Mouse (Mus musculus) left cerebral cortex, adult 8-10 months (tissue): ENCODE measurements at regions not wholly inside any gene's neighbourhood (a gene's known extent, or its start where the extent isn't known, plus 50 kb on each side); places are given as distances from the start of the nearest gene placed in this dataset.

Experiments
- DNase-seq, 2 experiments: peaks; one replicate each; pipeline ENCODE4 v3.0.0; 2022; ENCODE audit warnings: low spot score in 2 of 2

- DNase-seq: no peak
Observed at GRCm38 (mm10) chr4:142865593-142865992, 347.2 kb downstream of the Prdm2 start.

- DNase-seq: no peak
Observed at GRCm38 (mm10) chr4:142863939-142864338, 348.9 kb downstream of the Prdm2 start.

DNA sequence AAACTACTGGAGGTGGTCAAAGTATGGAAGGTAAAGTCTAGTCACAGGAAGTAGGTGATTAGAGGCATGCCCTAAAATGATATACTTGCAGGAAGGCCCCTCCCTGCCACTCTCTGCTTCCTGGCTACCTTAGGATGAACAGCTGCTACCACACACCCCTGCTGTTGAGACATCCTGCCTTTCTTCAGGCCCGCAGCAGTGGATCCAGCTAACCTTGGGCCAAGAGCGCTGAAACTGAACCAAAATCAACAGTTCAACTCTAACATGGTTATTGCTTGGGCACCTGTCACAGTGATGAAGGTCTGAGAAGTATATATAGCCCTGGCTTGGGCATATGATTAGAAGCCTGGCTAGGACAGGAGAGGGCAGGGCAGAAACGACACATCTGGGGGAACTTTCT, 352.4 kb downstream of the Prdm2 start:
- no peak for DNase-seq

- DNase-seq: no peak
Observed at GRCm38 (mm10) chr4:142856626-142857025, 356.2 kb downstream of the Prdm2 start.

GRCm38 (mm10) chr4:142855635-142856034, 357.2 kb downstream of the Prdm2 start:
- no peak for DNase-seq

GRCm38 (mm10) chr4:142853924-142854323, 358.9 kb downstream of the Prdm2 start:
- DNase-seq: peak; percentile 29 to 41

DNA sequence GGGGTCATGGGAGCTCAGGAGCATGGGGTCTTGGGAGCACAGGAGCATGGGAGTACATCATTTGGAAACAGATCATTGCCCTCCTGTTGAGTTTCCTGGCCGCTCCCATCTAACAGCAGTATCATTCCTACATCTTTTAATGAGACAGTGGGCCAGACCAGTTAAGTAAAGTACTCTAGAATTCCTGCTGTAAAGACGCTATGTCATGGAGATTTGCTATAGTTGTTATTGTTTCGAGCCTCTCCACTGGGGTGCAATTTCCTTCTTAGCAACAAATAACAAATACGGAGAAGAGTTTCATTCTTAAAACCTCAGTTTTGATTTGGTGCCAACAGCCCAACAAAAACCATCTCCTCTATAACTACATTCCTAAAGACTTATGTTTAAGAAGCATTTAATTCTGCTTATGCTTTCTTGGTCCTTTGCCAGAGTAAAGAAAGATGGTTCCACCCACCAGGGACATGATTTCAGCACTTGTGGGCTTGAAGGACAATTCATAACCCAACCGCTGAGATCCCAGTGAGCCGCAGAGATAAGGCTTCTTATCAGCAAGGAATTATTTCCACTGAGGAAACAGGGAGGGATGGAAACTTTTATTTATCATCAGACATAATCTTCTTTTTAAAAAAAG, 367.6 kb downstream of the Prdm2 start:
- DNase-seq: no peak

DNA sequence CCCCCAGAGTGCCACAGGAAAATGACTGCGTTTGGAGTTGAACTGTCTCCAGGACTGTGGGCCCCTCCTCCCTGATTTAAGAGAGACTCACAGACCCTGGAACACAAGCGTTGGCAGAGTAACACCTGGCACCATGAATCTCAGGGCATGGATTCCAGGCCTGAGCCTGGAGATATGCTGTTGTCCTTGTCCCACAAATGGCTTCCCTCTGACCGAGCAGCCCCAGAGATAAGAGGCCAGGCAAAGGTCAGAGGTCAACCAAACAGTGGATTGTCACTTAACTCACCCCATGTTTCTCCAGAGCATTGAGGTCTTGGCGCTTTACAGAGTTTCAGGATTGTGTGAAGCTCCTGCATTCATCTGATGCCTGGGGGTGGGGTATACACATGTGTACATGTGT, 373.3 kb downstream of the Prdm2 start:
- DNase-seq: no peak

DNA sequence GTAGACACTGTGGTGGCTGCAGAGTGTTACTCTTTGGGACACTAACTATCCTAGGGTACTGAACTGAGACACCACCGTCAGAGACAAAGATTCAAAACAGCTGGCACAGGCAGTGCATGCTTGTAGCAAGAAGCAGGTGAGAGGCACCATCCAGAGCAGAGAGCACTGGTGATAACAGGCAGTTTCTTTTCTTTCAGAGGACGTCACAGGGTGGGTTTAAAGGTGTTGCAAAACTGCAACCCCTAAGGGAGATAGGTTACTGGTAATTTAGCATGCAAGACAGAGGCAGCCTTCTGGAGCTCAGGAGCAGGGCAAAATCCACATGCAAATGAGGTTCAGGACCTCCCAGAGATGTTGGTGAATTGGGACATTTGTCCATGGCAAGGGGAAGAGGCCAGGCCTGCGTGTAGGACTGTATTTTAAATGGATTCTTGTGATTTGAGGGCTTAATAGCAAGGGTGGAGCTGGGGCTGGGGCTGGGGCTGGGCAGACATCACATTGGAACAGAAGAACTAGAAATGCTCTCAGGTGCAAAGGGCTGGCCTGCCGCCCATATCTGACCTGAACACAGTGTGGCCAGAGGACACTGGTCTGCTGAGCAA, 374.3 kb downstream of the Prdm2 start:
- DNase-seq: no peak

DNA sequence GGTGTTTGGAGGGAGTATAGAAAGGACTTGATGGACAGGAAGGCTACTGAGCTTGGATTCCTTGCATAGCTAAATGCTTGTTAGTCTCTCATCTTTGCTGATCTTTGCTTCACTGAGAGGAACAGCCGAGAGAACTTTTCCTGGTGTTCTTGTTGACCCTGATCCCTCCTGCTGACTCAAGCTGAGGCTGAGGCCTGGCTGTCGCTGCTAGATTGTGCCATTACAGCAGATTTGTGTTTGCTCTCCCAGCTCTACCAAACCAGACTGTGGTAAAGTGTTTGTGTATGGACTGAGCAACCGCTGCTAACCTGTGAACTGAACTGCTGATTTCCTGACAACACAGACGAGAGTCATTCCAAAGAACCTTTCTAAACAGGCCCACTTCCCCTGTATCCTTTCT, 375.2 kb downstream of the Prdm2 start:
- no peak for DNase-seq

DNA sequence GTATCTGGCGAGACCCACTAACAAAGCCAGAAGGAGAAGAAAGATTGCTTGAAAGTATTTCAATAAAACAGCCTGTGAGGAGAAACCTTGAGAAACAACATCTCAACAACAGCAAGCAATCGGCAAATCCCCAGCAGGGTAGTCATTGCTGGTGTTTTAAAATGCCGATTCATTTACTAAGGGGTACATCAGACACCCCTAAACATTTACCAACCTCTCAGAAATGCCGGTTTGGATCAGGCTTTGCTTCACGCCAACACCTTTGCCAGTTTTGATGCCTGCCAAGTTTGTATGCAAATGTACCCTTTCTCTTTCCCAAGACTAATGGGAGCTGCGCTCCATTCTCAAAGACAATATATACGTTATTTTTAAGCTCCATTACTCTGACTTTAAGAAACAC, 383.1 kb downstream of the Prdm2 start:
- DNase-seq: no peak

DNA sequence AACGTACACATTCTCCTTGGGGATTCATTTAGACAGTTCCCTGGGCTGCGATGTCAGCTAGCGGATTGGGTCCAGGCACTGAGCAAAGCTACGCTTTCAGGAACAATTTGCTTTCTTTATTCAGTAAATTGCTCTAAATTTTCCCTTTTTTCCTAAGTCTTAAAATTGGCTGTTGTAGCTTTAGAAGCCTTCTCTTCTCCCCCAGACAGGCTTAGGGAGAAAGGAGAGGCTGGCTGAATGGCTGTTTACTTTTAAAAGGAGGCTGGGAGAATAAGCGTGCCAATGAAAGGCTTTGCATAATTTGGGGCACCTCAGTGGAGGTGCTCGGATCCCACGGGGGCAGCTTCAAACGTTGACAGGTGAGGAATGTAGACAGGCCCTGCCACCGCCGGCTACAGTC, 383.8 kb downstream of the Prdm2 start:
- no peak for DNase-seq

DNA sequence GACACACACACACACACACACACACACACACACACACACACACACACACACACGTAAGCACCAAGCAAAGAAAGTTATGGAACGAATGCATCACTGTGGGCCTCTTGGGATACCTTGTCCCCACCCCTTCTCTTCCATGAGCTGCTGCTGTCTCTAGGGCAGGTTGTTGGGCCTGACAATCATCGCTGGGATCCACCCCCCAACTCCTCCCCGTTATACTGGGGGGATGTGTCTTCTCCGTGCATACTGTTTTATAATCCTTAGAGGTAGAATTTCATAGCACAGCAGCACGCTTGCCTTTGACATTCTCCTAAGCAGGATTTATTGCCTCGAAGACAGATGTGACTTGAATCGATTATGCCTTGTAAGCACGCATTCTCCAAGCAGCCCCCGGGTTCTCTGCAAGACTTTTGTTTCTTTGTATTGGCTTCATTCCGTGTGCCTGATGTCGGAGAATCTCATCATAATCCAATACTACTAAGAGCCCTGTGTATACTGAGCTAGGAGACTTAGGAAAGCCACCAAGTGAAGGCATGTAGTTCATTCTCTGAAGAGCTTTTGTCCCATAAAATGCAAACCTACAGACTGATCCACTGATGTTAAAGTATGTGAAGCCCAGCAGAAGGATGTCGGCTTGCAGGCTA, 386.4 kb downstream of the Prdm2 start:
- no peak for DNase-seq

DNA sequence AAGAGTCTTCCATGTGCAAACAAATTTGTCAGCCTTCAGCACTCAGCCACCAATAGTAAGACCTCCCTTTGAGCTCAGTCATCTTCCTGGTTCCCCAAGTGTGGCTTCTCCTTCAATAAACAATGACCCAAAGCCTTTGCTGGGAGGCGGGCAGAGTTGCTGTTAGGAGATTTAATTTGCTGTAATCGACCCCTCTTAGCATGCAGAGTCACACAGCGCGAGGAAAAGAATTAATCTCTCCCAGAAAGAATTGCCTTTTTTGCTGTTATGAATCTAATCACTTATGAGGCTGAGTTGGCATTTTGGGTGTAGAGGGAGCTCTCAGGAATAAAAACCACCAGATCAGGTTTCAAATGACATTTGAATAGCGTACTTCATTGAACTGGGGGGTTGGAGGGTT, 387.0 kb downstream of the Prdm2 start:
- no peak for DNase-seq

DNA sequence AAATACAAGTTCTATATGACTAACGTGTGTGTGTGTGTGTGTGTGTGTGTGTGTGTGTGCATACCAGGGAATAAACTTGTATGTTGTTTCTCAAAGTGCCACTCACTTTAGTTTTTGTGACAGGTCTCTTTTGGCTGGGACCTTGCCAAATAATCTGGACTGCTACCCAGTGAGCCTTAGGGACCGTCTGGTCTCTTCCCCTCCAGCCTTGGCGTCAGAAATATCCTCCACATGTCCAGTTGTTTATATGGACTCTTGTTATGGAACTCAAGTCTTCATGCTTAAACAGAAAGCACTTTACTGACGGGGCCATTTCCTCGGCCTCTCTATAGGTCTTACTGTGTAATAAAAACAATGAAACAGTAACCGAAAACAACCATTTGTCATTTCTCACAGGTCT, 394.4 kb downstream of the Prdm2 start:
- DNase-seq: no peak

GRCm38 (mm10) chr4:142816986-142817385, 395.8 kb downstream of the Prdm2 start:
- no peak for DNase-seq

DNA sequence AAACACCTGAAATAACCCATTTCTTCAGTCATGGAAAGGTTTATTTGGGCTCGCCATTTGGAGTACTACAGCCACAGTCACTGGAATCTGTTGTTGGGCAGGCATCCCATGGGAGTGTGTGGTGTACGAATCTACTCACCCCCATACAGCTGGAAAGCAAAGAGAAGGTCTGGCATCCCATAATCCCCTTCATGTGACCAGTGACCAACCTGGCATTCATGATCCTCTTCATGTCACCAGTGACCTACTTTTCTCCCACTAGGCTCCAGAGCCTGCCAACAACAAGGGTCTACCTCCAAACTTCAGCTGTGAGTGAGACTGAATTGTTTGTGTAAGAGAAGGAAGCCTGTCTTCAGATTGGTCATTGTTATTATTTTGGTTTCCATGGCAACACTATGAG, 409.0 kb downstream of the Prdm2 start:
- DNase-seq: no peak

GRCm38 (mm10) chr4:142799291-142799690, 413.5 kb downstream of the Prdm2 start:
- DNase-seq: no peak

- peak in 1 of 2 experiments; percentile 13 for DNase-seq
Observed at GRCm38 (mm10) chr4:142798834-142799233, 414.0 kb downstream of the Prdm2 start.

DNA sequence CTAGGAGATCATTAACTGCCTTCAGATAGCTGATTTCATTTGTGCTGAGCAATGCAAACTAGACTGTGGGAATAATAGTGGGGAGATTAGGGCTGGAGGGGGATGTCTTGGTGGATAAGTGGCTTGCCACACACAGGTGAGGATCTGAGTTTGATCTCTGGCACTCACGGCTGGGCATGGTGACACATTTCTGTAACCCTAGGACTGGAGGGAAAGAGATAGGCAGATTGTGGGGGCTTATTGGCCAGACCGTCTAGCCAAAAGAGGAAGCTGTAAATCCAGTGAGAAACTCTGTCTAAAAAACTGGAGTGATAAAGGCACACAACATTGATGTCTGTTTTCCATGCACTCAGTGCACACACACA, 420.2 kb downstream of the Prdm2 start:
- DNase-seq: no peak

DNA sequence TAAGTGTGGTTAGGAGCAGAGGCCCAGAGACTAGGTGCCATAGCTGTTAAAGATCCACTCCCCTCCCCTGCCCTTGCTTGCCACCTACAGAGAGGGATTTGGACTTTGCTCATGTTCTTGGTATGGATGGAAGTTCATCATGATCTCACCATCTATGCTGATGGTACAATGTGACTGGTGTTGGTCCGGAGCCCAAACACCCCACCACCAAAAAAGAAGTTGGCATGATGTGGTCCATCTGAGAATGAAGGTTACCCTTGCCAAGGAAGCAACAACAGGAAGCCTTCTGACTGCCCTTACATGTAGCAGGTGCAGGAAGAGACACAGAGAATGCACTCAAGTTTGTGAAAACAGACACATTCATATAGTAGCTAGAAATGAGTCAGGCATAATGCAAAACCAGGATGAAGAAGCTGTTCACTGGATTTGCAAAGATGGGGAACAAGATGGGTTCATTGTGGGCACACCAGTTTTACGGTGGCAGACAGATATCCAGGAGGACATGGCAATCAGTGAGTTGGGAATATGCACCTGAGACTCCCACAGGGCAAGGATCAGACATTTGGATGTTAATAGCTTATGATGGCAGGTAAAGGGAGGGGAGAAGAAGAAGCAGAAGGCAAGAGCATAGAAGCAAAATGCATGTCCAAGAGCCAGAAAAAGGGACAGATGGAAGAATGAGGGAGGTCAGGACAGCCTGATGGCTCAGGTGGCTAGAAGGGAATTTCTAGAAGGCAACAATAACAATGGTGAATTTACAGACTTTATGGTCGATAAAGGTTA, 420.8 kb downstream of the Prdm2 start:
- no peak for DNase-seq

DNA sequence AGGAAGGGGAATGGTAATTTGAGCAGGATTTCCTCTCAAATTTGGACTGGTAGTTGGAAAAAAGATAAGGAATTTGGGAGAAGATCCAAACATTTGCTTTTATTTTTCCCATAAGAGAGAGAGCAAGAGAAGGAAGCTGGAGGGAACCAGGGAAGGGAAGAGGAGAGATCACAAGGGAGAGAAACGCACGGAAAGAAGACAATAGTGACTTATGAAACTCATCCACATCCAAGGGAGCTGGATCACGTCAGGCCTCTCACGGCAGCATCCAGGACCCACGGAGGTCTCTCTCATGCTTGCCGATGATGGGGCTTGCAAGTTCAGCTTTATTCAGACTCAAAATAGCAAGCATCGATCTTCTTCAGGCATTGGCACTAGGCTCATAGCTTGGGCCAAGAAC, 423.7 kb downstream of the Prdm2 start:
- no peak for DNase-seq
